Mouse (Mus musculus): ENCODE results near the gene Tpm3-rs7. TPM values are rescaled to one million over a fixed set of nuclear protein-coding genes. Genes with fewer than 3 reads are reported as not detected.

Gene Tpm3-rs7
- total RNA-seq (2014; fragmentation: Nextera tagmentation) (6.2 and 8.0 TPM in 2 replicates), total RNA-seq (2017) (39.5 and 61.8 TPM in 2 replicates)

DNA sequence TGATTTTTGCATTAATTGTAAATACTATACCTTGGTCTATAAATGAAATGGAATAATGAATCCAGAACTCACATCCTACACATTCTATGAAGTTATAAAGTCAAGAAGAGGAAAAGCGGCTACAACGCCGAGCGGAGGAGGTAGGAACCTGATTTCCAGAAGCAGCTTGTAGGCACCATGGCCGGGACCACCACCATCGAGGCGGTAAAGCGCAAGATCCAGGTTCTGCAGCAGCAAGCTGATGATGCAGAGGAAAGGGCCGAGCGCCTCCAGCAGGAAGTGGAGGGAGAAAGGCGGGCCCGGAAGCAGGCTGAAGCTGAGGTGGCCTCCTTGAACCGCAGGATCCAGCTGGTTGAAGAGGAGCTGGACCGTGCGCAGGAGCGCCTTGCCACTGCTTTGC is at the start of gene Tpm3-rs7:
TSS of gene Tpm3-rs7 (plus strand) at position 110 of the 400 bp plus-strand sequence.
- ATAC-seq (replicated peaks; ENCODE audit: poor library complexity, severe bottlenecking), result peak; percentile 79

GRCm38 (mm10) chr14:113317023-113317422 is 2.6 kb downstream of the Tpm3-rs7 start:
- ATAC-seq (replicated peaks; ENCODE audit: poor library complexity, severe bottlenecking), result no peak

GRCm38 (mm10) chr14:113363361-113363760 is 49.0 kb downstream of the Tpm3-rs7 start:
- ATAC-seq (replicated peaks; ENCODE audit: poor library complexity, severe bottlenecking), result no peak

All from granulocyte monocyte progenitor cell, adult 5-6 weeks (primary cell).